Mouse (Mus musculus) T-helper 1 cell (primary cell): ENCODE measurements at regions not wholly inside any gene's neighbourhood (a gene's known extent, or its start where the extent isn't known, plus 50 kb on each side); places are given as distances from the start of the nearest gene placed in this dataset.

Experiments
- in situ Hi-C: fragments of 300-600 bp; cut with MboI, MseI; formaldehyde crosslinking; loops from one replicate; pipeline ENCODE4 v1.15.1; 2025; ENCODE audit warnings: high pct_unique_total_duplicates

DNA sequence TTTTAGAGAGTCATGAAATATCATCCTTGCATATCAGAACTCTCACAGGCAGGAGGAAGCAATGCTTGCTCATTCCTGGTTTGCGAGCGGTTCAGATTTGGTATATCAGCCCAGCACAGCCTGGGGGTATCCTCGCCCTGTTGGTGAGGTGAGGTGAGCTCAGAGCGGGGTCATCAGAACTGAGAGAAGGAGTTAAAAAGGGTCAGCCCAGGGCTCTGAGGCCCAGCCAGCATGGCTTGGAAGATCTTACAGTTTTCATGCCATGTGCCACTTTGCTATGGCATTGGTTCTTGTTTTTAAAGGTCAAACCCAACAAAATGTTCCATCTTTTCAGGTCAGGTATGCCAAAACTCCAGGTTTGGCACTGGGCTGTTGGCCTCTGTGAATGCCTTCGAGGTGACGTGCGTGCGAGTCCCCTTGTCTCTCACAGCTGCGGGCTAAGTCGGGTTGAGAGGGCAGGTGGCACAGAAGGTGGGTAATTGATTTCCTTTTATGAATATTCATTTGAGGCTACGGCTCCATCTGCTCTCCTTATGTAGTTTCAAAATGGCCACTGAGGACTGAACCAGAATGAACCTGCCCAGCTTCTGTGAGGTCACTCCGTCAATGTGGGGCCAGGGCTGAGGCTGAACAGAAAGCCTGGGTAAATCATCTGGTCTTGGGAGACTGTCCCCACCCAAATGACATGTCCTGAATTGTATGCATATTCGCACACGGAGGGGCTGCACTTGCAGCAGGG is 86.3 kb downstream of the Hhipl2 start:
- in situ Hi-C loops = no loop called here

DNA sequence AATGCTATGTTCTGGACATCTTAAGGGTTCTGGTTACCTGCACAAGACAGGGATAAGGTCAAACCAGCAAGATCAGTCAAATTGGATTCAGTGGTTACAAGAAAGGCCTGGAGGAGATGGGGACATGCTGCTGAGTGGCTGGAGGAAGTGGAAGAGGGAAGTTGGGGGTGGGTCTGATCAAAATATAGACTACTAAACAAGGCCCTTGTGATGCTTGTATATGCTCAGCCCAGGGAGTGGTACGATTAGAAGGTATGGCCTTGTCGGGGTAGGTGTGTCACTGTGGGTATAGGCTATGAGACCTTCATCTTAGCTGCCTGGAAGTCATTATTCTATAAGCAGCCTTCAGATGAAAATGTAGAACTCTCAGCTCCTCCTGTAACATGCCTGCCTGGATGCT is 89.9 kb downstream of the Hhipl2 start:
- in situ Hi-C loops = no loop called here

DNA sequence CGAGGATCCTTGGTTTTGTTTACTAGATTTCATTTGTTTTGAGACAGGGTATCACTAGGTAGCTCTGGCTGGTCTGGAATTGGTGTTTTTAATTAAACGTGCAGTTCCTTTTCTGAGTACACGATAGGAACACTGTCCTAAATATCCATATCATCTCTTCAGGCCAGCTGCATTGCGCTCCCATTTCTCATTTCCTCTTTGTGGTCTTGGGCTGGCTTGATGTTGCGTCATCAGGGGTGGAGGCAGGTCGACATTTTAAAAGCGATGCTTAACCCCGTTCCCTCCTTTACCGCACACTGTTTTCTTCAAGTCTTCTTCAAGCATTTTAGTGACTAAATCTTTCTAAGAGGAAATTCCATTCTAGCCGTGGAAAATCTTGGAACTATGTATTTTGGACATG is 92.7 kb downstream of the Hhipl2 start:
- in situ Hi-C loops = no loop called here

DNA sequence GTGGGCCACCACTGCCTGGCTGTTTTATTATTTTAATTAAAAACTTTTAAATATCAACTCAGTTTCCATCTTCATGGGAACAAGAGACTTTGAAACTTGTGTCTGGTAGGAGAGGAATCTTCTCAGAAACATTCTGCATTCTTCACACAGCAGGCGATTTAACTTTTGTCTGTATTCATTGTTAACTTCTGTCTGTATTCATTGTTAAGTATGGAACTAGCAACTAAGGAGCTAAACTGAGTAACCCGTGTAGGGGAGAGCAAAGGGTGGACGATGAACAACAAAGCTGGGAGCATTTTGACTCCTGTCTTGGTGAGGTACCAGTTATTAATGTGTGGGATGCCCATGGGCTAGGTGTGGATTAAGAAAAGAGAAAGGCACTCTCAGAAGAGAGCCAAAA is 95.9 kb downstream of the Hhipl2 start:
- in situ Hi-C loops = no loop called here

DNA sequence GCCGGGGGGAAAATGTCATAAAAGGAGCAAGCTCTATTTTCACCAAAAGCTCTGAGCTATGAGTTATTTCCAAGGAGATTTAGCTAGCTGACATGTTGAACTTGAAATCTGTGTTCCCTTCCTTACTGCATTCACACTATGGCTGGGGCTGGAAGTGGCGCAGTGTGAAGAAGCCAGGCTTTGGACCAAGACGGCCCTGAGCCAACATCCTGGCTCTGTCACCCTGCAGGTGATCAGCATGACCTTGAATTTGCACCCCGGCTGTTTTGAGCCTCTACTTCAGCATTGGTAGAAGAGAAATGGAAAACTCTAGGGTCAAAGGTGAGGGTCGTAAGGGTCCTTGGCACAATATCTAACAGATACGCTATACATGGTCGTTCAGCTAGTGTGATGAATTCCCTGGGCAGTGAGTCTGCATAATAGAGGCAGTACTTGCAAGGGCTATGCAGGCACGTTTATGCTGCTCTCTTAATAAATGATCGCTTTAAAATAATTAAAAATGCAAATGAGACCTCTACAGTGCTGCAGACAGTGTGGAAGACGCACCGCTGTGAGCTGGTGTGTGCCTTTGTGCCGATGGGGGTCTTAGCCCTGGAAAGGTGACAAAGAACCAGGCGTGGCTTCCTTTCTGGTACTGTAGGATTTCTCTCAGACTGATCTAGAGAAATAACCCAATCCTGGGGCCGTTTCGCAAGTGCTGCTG is 96.4 kb downstream of the Hhipl2 start:
- in situ Hi-C loops = no loop called here

DNA sequence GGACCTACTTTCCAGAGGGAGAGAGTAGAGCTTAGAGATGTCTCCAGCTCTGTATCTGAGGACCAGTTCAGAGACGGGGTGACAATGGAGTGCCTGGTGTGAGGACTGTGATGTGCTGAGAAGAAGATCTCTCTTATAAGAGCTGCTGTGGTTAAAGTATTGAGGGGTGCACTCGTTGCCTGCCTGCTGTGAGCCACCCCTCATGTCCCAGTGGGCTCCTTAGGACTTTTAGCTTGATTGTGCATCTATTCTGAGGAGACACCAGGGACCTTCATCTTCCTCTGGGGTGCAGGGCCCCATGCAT is 96.9 kb downstream of the Hhipl2 start:
- in situ Hi-C loops = no loop called here

DNA sequence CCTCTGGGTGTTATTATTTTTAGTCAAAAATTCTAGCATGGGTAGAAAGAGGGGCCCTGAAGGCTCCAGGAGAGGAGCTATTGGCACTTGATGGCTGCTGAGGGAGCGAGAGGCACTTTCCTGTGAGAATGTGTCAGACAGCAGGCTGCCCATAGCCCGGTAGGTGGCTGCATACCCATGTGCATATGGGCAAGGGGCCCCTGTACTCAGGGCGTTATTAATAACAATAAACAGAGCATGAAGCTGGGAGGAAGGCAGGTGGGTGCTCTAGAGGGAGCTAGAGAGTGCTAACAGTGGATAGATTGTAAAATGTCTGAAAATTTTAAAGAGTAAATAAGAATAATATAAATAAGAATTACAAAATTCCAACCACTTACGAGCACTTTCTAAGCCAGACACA is 98.2 kb downstream of the Hhipl2 start:
- in situ Hi-C loops = no loop called here

DNA sequence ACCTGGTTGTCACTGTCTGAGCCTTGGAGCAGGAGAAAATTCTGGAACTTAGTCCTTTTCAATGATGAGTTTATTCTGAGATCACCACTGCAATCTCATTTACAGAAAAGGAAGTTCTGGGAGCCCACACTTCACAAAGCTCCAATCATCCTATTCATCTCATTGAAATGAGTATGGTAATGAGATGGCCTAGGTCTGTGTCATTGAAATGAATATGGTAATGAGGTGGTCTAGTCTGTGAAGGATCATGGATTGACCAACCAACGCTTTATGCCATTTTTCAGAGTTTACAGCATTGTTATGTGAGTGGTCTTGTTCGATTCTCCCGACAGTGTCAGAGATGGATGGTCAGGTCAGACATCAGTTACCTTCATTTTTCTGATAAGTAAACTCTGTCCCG is 99.2 kb downstream of the Hhipl2 start:
- in situ Hi-C loops = no loop called here

DNA sequence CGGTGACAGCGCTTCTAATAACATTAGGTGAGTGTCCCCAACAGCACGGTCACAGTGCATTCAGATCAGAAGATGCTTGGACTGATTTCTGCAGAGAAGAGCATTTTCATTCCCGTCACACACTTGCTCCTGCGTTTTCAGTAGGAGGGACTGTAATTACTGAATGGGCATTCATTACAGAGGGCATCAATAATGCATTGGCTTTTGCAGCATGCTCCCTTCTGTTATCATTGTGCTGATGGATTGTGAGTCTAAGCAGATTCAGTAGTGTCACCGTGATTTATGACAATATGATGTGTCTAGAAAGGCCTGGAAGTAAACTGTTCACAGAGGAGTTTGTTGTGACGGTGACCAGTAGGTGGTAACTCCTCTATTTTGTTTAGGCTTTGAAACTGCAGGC is 103.6 kb downstream of the Hhipl2 start:
- in situ Hi-C loops = no loop called here

DNA sequence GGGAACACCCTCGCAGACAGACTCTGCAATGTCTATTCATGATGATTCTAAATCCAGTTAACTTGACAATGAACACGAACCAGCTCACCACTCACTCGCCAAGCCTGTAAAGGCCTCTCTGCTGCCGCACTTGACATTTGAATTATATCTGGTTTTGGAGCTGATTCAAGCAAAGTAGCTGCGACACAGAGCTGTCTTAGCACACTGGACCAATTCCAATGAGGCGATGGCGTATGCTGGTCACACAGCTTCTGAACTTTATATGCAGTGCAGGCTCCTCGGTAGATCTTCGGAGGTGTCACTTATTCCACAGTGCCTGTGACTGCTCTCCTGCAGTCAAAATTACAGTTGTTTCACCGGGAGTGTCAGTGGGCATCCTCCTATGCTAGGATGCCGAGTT is 115.4 kb downstream of the Hhipl2 start:
- in situ Hi-C loops = no loop called here

DNA sequence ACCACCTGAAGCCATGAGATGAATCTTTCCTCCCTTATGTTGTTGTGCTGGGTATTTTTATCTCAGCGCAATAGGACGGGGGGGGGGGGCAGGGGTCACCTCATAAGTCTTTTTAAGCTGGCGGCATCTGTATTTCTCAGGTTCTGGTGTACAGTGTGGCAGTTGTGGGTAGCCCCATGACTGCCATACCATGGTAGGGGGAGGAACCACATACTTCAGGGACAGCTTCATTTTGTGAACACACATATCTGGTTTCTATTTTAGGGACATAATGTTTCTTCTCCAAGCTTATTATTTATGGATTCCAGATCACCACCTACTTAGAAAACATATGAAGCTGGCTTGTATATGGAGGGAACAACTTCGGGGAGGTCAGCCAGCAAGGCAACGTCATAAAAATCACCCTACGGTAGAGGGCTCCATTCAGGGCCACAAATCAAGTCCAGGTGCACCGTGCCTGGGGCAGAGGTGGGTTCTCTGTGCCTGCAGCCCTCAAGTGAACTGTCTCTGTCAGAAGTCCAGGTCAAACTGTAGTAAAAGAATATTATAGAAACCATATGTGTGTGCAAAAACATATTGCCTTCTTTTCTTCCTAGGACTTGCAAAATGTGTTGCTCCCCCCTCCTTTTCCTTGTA is 130.9 kb downstream of the Hhipl2 start:
- in situ Hi-C loops = no loop called here

DNA sequence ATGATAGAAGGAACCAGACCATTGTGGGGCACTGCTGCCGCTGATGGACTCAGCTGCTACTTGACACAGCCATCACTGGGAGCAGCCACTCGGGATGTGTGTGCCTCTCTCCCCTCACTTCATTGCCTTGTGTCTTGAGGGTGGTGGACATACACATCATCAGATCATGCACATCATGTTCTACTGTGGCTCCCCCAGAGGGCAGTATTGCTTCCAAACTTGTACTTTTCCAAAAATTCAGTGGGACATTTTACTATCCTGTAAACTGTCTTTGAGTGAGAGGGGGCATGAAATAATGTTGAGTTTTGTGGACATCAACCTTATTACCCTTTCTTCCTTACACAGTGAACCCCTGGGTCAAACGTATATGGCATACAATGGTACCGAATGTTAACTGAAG is 134.6 kb downstream of the Hhipl2 start:
- in situ Hi-C loops = no loop called here

DNA sequence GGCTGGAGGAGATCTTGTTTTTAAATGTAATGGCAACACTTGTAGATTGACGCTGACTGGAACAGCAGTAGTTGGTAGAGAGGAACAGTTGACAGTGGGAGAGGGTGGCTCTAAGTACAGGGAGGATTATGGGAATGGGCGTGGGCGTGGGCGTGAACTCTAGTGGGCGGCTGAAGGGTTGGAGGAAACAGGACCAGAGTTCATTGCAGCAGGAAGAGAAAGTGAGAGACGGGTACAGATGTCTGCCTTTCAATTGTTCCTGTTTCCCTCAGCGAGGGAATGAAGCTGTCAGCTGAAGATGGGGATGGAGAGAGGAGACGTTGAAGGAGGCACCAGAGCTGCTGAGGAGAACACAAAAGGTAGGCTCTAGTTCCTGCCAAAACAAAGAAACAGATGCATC is 135.2 kb downstream of the Hhipl2 start:
- in situ Hi-C loops = no loop called here

DNA sequence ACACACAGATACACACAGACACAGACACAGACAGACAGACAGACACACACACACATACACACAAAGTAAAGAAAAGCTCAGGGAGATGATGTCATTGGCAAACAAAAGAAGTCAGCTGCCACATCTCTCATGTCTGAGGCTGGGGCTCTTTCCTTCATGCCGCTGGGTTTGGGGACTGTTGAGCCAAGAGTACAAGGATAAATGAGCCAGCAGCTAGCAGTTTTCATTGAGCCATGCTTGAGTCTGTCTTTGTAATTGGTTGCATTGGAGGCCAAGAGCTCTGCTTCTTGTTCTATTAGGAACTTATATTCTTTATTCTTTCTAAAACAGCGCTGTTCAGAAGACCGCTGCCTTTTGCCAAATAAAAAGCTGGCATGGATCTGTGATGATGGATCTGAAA is 144.8 kb downstream of the Hhipl2 start:
- in situ Hi-C loops = no loop called here

DNA sequence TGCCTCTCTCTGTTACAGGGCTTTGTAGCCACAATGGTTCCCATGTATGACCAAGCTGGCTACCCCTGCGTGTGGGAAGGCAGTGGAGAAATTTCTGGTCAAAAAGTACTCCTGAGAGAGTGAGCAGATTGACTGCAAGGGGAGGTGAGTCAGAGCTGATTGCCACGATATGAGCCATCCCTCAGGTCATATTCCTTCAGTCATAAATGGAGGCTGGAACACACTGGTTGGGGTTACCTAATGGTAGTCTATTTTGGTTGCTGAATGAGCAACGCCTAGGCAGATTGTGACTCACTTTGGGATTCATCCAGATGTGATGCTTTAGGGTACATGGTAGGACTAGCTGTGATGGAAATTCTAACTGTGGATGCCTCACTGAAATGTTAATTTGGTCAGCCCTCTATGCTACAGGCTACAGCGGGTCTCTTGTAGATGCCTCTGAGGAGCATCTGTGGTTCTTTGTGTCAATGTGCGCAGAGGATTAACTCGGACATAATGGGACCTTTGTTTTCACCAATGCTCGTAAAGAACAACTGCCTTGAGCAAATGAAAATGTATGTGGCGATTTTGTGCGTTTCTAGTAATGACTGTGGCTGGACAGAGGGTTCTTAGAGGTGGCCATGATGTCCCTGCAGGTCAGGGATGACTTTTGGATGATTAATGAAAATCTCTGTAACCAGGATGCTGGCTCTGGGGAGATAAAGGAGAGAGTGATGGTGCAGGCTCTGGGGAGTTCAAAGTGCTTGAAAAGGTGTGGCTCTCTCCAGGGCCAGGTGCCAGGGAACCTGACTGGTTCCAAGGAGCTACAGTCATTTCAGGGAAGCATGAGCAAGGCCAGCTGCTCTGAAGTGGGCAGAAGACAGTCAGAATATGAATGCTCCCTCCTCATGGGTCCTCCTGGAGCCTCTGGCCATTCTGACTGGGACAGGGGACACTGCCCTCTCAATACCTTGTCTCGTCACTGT is 155.9 kb downstream of the Hhipl2 start:
- in situ Hi-C loops = no loop called here

DNA sequence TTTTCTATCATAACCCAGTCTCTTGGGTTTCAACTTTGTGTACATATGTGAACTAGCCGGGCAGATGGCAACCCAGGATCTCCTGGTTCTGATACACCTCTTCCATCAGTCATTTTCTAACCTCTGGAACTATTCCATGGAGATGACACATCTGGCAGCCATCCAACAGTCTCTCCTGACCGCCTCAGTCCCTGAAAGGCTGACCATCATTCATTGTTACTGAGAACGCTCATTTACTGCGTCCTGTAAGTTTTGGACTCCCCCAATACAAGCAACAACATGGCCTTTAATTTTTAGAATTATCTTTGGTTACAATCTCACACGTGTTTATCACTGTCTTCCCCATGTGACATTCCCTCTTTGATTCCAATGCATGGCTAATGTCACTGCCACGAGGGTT is 166.8 kb downstream of the Hhipl2 start:
- in situ Hi-C loops = loop anchor here (10.0 kb wide), 1 partner anchor 720 kb away; no protein-coding TSS in a partner anchor

DNA sequence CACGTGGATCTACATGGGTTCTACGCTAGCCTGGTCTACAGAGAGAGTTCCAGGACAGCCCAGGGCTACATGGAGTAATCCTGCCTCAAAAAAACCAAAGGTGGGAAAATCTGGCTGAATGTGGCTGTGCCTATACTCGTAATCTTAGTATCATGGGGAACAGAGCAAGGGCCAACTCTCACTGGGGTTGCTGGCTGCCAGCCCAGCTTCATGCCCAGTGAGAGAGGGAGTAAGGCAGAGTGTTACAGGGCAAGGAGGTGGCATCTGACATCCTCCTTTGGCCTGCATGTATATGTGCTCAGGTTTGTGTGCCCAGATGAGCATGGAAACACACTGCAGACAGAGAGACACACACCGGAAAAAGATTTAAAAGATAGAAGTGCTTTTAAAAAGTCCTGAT is 168.4 kb downstream of the Hhipl2 start:
- in situ Hi-C loops = loop anchor here (10.0 kb wide), 1 partner anchor 722 kb away; no protein-coding TSS in a partner anchor

DNA sequence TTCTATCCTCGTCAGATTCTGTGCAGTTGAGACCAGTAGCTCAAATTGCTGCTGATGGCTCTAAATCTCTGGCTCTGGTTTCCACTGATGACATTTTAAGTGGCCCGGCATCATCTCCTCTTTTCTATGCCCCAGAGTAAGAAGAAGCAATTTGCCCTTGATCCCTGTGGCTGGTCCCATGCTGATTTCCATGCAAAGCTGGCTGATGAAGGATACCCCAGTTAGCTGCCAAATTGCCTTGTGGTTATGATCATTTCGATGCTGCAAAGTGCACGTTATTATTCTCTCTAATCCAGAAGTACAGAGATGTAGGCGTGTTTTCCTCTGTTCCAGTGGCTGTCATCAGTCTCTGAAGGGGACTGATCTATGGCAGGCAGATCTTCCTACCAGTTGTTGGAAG is 177.3 kb downstream of the Hhipl2 start:
- in situ Hi-C loops = no loop called here

DNA sequence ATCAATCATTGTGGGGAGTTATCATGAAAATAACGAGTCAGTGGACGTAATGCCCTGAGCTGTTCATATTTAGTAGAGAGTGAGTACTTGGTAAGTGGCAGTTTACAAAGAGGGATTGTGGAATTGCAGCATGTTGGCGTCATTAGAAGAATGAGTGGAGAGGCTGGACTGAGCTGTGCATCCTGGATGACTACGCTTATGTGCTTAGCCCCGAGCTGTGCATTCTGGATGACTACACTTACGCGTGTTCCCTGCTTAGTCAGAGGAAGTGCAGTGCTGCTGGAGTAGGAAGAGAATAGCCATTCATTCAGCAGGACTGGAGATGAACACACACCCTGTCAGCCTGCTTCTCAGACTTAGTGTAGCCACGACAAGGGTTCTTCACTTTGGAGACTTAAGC is 182.5 kb downstream of the Hhipl2 start:
- in situ Hi-C loops = loop anchor here (10.0 kb wide), 1 partner anchor 604 kb away; no protein-coding TSS in a partner anchor

DNA sequence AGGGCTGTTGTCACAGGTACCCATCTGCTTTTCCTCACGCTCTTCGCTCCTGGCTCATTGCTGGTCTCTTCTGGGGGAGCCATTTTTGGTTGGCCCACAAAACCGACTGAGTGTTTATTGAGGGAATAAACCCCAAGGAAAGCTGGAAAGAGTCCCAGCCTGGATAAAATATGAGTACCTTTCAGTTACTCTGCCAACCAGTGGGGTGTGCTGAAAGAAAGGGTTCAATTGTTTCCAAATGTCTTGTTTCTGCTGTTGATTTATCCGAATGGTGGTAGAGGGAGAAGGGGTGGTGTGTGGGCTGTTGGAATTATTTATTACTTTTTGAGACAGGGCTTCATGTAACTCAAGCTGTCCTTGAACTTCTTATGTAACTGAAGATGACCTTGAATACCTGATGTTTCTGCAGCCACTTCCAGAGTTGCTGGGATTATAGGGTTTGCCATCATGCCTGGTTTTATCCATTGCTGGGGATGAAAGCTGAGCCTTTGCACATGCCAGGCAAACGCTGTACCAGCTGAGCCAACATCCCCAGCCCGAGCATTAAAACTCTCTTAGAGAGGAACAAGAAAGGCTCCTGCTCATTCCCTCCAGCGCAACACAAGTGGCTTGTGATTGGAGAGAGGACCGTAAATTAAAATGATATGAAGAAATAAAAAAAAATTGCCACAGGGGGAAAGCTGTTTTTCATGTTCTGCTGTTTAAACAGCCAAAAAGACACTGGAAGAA is 194.1 kb downstream of the Hhipl2 start:
- in situ Hi-C loops = no loop called here

DNA sequence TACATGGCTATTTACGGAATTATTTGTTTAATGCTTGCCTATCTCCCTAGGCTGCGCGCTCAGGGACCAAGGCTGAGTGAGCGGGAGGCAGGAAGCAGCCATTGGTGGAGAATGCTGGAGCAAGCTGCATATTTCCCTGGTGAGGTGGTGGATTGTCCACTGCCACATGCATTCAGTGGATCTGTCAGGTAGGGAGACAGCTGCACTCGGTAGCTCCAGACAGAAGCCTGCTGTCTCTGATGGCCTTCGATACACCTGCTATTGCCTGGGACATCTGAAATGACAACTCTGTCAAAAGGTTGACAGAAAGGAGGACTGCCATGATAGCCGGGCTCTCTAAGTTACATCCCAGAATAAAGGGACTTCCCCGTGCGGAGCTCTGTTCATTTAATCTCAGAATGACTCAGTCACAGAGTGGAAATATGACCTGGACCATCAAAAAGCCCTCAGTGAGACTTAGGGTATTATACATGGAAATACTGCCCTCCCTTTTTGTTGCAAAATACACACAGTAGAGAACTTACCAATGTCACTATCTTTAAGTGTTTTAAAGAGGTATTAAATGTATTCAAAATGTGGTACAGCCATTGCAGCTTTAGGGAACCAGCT is 201.5 kb downstream of the Hhipl2 start:
- in situ Hi-C loops = no loop called here
